Mouse (Mus musculus) T-helper 2 cell (primary cell): ENCODE results near the gene Megf11.

Experiments used
- in situ Hi-C: fragments of 300-600 bp; cut with MboI, MseI; formaldehyde crosslinking; loops from one replicate; pipeline ENCODE4 v1.15.1; 2025; ENCODE audit warnings: high pct_unique_total_duplicates

The Megf11 gene

GRCm38 (mm10) chr9:64393914-64394596 lies 8.6 kb downstream of the Megf11 start:
- in situ Hi-C loops = no loop called here

GRCm38 (mm10) chr9:64395238-64395920 lies 10.0 kb downstream of the Megf11 start:
- in situ Hi-C loops = no loop called here

GRCm38 (mm10) chr9:64397108-64397507 lies 11.7 kb downstream of the Megf11 start:
- in situ Hi-C loops = no loop called here

- in situ Hi-C loops = no loop called here
Observed at GRCm38 (mm10) chr9:64399121-64399520, 13.7 kb downstream of the Megf11 start.

GRCm38 (mm10) chr9:64402141-64402540 lies 16.7 kb downstream of the Megf11 start:
- in situ Hi-C loops = loop anchor here (5.0 kb wide), 1 partner anchor 75 kb away; no protein-coding TSS in a partner anchor

- in situ Hi-C loops = no loop called here
Observed at GRCm38 (mm10) chr9:64406841-64407240, 21.4 kb downstream of the Megf11 start.

GRCm38 (mm10) chr9:64407390-64407970 lies 22.1 kb downstream of the Megf11 start:
- in situ Hi-C loops = no loop called here

- in situ Hi-C loops = no loop called here
Observed at GRCm38 (mm10) chr9:64408821-64409220, 23.4 kb downstream of the Megf11 start.

- in situ Hi-C loops = no loop called here
Observed at GRCm38 (mm10) chr9:64420471-64420870, 35.0 kb downstream of the Megf11 start.

- in situ Hi-C loops = no loop called here
Observed at GRCm38 (mm10) chr9:64421986-64422616, 36.7 kb downstream of the Megf11 start.

- in situ Hi-C loops = no loop called here
Observed at GRCm38 (mm10) chr9:64423912-64424311, 38.5 kb downstream of the Megf11 start.

- in situ Hi-C loops = no loop called here
Observed at GRCm38 (mm10) chr9:64436121-64436520, 50.7 kb downstream of the Megf11 start.

GRCm38 (mm10) chr9:64440101-64440500 lies 54.7 kb downstream of the Megf11 start:
- in situ Hi-C loops = no loop called here

GRCm38 (mm10) chr9:64445981-64446380 lies 60.6 kb downstream of the Megf11 start:
- in situ Hi-C loops = no loop called here

- in situ Hi-C loops = no loop called here
Observed at GRCm38 (mm10) chr9:64447070-64447469, 61.6 kb downstream of the Megf11 start.

GRCm38 (mm10) chr9:64447522-64447921 lies 62.1 kb downstream of the Megf11 start:
- in situ Hi-C loops = no loop called here

- in situ Hi-C loops = no loop called here
Observed at GRCm38 (mm10) chr9:64452769-64453168, 67.3 kb downstream of the Megf11 start.

GRCm38 (mm10) chr9:64454196-64454595 lies 68.8 kb downstream of the Megf11 start:
- in situ Hi-C loops = no loop called here

- in situ Hi-C loops = no loop called here
Observed at GRCm38 (mm10) chr9:64455910-64456309, 70.5 kb downstream of the Megf11 start.

- in situ Hi-C loops = no loop called here
Observed at GRCm38 (mm10) chr9:64457596-64457995, 72.2 kb downstream of the Megf11 start.

GRCm38 (mm10) chr9:64461568-64462308 lies 76.3 kb downstream of the Megf11 start:
- in situ Hi-C loops = no loop called here

GRCm38 (mm10) chr9:64462870-64463269 lies 77.4 kb downstream of the Megf11 start:
- in situ Hi-C loops = no loop called here
